Mouse (Mus musculus) CH12.LX (cell line): Measurements from ENCODE around the gene P3h3. TPM values are rescaled to one million over a fixed set of nuclear protein-coding genes. Genes with fewer than 3 reads are reported as not detected.

Source experiments
- DNase-seq: peaks from one replicate; pipeline ENCODE4 v3.0.0-alpha.2; 2013; ENCODE audit errors: extremely low read depth
- H3K27ac ChIP-seq: 2 replicates; pipeline ENCODE4 v1.5.1; 2012; ENCODE audit warnings: low read depth, mild to moderate bottlenecking, control low read depth, moderate library complexity; ENCODE audit not compliant: insufficient read depth
- H3K27me3 ChIP-seq: replicated peaks from 2 replicates; pipeline ENCODE3; 2012; ENCODE audit warnings: inconsistent platforms
- H3K36me3 ChIP-seq, 2 experiments: replicated peaks in 1 of 2; 2 replicates each; pipeline versions ENCODE3 to v1.6.1; 2012; ENCODE audit warnings: inconsistent platforms in 1 of 2, low read length in 1 of 2, mild to moderate bottlenecking in 1 of 2, mixed read lengths in 1 of 2, moderate library complexity in 1 of 2; ENCODE audit not compliant: control insufficient read depth in 1 of 2, insufficient read depth in 1 of 2
- H3K4me1 ChIP-seq, 2 experiments: 2 replicates each; pipeline ENCODE4 v1.6.1; 2012; ENCODE audit warnings: inconsistent platforms in 1 of 2, moderate library complexity in 1 of 2; ENCODE audit not compliant: insufficient read depth in 2 of 2, control insufficient read depth in 1 of 2
- H3K4me2 ChIP-seq: 2 replicates; pipeline ENCODE4 v1.6.1; 2012; ENCODE audit warnings: low read depth, mild to moderate bottlenecking, control low read depth; ENCODE audit not compliant: poor library complexity, insufficient read depth, severe bottlenecking
- H3K4me3 ChIP-seq, 3 experiments: fragments of 150-350 bp in 1 of 3; sonication (generic) in 1 of 3; replicated peaks in 1 of 3; 2 replicates each; pipeline versions ENCODE3 to v1.5.1; 2011 to 2012; ENCODE audit warnings: low read depth in 2 of 3, low read length in 2 of 3, mild to moderate bottlenecking in 2 of 3, moderate library complexity in 2 of 3, control low read depth in 1 of 3, improper control_type of control experiment in 1 of 3, inconsistent platforms in 1 of 3, mixed read lengths in 1 of 3; ENCODE audit not compliant: poor library complexity in 1 of 3
- H3K79me2 ChIP-seq: replicated peaks from 2 replicates; pipeline ENCODE4 v1.6.1; 2012; ENCODE audit warnings: mild to moderate bottlenecking, moderate library complexity; ENCODE audit not compliant: control insufficient read depth, poor library complexity, insufficient read depth, severe bottlenecking; ENCODE audit errors: extremely low read depth
- H3K9ac ChIP-seq: 2 replicates; pipeline ENCODE4 v1.6.1; 2012; ENCODE audit warnings: low read depth, mild to moderate bottlenecking, control low read depth, moderate library complexity; ENCODE audit not compliant: insufficient read depth
- H3K9me3 ChIP-seq: replicated peaks from 2 replicates; pipeline ENCODE3; 2012; ENCODE audit warnings: low read length, inconsistent platforms, mixed read lengths
- BHLHE40 ChIP-seq: IDR thresholded peaks from 2 replicates; pipeline ENCODE4 v1.6.1; 2011; ENCODE audit warnings: mild to moderate bottlenecking, low read depth, low read length, improper control_type of control experiment
- CHD1 ChIP-seq: IDR thresholded peaks from 2 replicates; pipeline ENCODE4 v1.6.1; 2012; ENCODE audit warnings: low read depth, low read length, improper control_type of control experiment, inconsistent platforms
- CHD2 ChIP-seq: IDR thresholded peaks from 2 replicates; pipeline ENCODE4 v1.6.1; 2011; ENCODE audit warnings: low read length, improper control_type of control experiment
- CTCF ChIP-seq, 2 experiments: IDR thresholded peaks in 1 of 2; conservative IDR thresholded peaks in 1 of 2; 2 replicates each; pipeline ENCODE4 v1.5.1; 2011 to 2012; ENCODE audit warnings: low read depth in 2 of 2, low read length in 2 of 2, improper control_type of control experiment in 1 of 2, inconsistent platforms in 1 of 2, mild to moderate bottlenecking in 1 of 2, moderate library complexity in 1 of 2
- ELF1 ChIP-seq: IDR thresholded peaks from 2 replicates; pipeline ENCODE4 v1.6.1; 2014; ENCODE audit warnings: low read depth, mild to moderate bottlenecking, inconsistent platforms, low read length, improper control_type of control experiment
- ETS1 ChIP-seq: conservative IDR thresholded peaks from 2 replicates; pipeline ENCODE4 v1.6.1; 2012; ENCODE audit warnings: low read depth, mild to moderate bottlenecking, inconsistent platforms, low read length, improper control_type of control experiment, moderate library complexity
- GABPA ChIP-seq: IDR thresholded peaks from 2 replicates; pipeline ENCODE4 v1.6.1; 2012; ENCODE audit warnings: low read depth, low read length, improper control_type of control experiment, inconsistent platforms; ENCODE audit not compliant: insufficient replicate concordance
- HCFC1 ChIP-seq: IDR thresholded peaks from 2 replicates; pipeline ENCODE4 v1.6.1; 2012; ENCODE audit warnings: low read depth, mild to moderate bottlenecking, inconsistent platforms, low read length, improper control_type of control experiment
- IRF4 ChIP-seq: IDR thresholded peaks from 2 replicates; pipeline ENCODE4 v1.6.1; 2014; ENCODE audit warnings: low read depth, mild to moderate bottlenecking, inconsistent platforms, low read length, improper control_type of control experiment
- JUN ChIP-seq: IDR thresholded peaks from 2 replicates; pipeline ENCODE4 v1.6.1; 2011; ENCODE audit warnings: low read depth, mild to moderate bottlenecking, low read length, improper control_type of control experiment, moderate library complexity; ENCODE audit not compliant: insufficient read depth
- MAFK ChIP-seq: IDR thresholded peaks from 2 replicates; pipeline ENCODE4 v1.6.1; 2011; ENCODE audit warnings: low read length, improper control_type of control experiment; ENCODE audit not compliant: insufficient replicate concordance
- MXI1 ChIP-seq: IDR thresholded peaks from 2 replicates; pipeline ENCODE4 v1.6.1; 2011; ENCODE audit warnings: mild to moderate bottlenecking, low read depth, low read length, improper control_type of control experiment
- MYC ChIP-seq: IDR thresholded peaks from 2 replicates; pipeline ENCODE4 v1.6.1; 2011; ENCODE audit warnings: low read depth, mild to moderate bottlenecking, improper control_type of control experiment, low read length
- NRF1 ChIP-seq: IDR thresholded peaks from 2 replicates; pipeline ENCODE4 v1.6.1; 2014; ENCODE audit warnings: low read depth, mild to moderate bottlenecking, inconsistent platforms, low read length, improper control_type of control experiment, moderate library complexity
- PAX5 ChIP-seq: IDR thresholded peaks from 2 replicates; pipeline ENCODE4 v1.6.1; 2012; ENCODE audit warnings: low read length, inconsistent platforms, mixed read lengths
- POLR2A ChIP-seq: IDR thresholded peaks from 2 replicates; pipeline ENCODE4 v1.6.1; 2011; ENCODE audit warnings: low read depth, mild to moderate bottlenecking, improper control_type of control experiment, low read length
- RCOR1 ChIP-seq: conservative IDR thresholded peaks from 2 replicates; pipeline ENCODE4 v1.6.1; 2012; ENCODE audit warnings: low read depth, mild to moderate bottlenecking, inconsistent platforms, low read length, improper control_type of control experiment
- SMC3 ChIP-seq: IDR thresholded peaks from 2 replicates; pipeline ENCODE4 v1.6.1; 2011; ENCODE audit warnings: low read depth, low read length, improper control_type of control experiment
- TBP ChIP-seq: conservative IDR thresholded peaks from 2 replicates; pipeline ENCODE4 v1.6.1; 2011; ENCODE audit warnings: low read depth, low read length, improper control_type of control experiment
- UBTF ChIP-seq: IDR thresholded peaks from 2 replicates; pipeline ENCODE4 v1.6.1; 2012; ENCODE audit warnings: low read depth, mild to moderate bottlenecking, inconsistent platforms, low read length, improper control_type of control experiment, moderate library complexity
- USF1 ChIP-seq: IDR thresholded peaks from 2 replicates; pipeline ENCODE4 v1.6.1; 2014; ENCODE audit warnings: low read depth, mild to moderate bottlenecking, inconsistent platforms, low read length, improper control_type of control experiment
- USF2 ChIP-seq: conservative IDR thresholded peaks from 2 replicates; pipeline ENCODE4 v1.6.1; 2011; ENCODE audit warnings: low read depth, low read length, improper control_type of control experiment
- ZC3H11A ChIP-seq: IDR thresholded peaks from 2 replicates; pipeline ENCODE4 v1.6.1; 2012; ENCODE audit warnings: low read depth, mild to moderate bottlenecking, inconsistent platforms, low read length, improper control_type of control experiment
- ZMIZ1 ChIP-seq: IDR thresholded peaks from 2 replicates; pipeline ENCODE4 v1.6.1; 2012; ENCODE audit warnings: low read depth, mild to moderate bottlenecking, inconsistent platforms, low read length, improper control_type of control experiment
- ZNF384 ChIP-seq: IDR thresholded peaks from 2 replicates; pipeline ENCODE4 v1.6.1; 2012; ENCODE audit warnings: low read depth, low read length, improper control_type of control experiment, inconsistent platforms
- dilution Hi-C: fragments of 300-500 bp; cut with MboI; formaldehyde crosslinking; loops from 2 replicates; pipeline ENCODE4 v1.14.3; 2020; ENCODE audit warnings: low sequenced_read_pairs; ENCODE audit not compliant: extremely low pct_unique_long_range_greater_than_20kb, extremely low pct_ligation_motif_present
- in situ Hi-C: fragments of 300-500 bp; cut with MboI; formaldehyde crosslinking; loops from 3 replicates; pipeline ENCODE4 v1.14.3; 2019; ENCODE audit warnings: low sequenced_read_pairs, low pct_ligation_motif_present, low pct_unique_long_range_greater_than_20kb, mixed read lengths
- polyA plus RNA-seq: library from polyadenylated mRNA; unstranded; fragments of >175 nt; gene quantifications from 2 replicates; pipeline ENCODE4 v1.2.1, GENCODE M21; 2012; ENCODE audit warnings: low read depth; ENCODE audit not compliant: insufficient read length
- total RNA-seq, 2 experiments: library from RNA; depleted of rRNA; stranded (reverse); fragments of 300-350 nt in 1 of 2; fragments of >200 nt in 1 of 2; gene quantifications; 2 replicates each; pipeline ENCODE4 v1.2.3; 2012 to 2014

Gene P3h3
- total and polyA plus RNA-seq, 3 experiments, result 0.31 to 0.34 TPM; not detected in 1

DNA sequence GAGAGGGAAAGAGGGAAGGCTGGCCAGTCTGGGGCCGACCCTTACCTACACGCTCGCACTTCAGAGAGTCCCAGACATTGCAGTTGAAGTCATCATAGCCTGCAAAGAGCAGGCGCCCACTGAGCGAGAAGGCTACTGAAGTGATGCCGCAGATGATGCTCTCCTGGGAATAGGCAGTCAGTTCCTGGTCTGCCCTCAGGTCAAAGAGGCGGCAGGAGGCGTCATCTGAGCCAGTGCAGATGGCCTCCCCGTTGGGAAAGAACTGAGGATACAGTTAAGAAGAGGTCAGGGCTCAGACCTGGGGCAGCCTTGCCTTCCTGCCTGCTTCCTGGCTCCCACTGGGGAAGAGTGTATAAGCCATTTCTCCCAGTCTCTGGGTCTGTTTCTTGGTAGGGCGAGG, 22.0 kb downstream of the P3h3 start:
- peaks cover 11 to 75% of the 10 kb centered on the region in 2 experiments for H3K4me1 ChIP-seq
- no peak for TF ChIP-seq RCOR1
- TF ChIP-seq MYC, result no peak
- TF ChIP-seq POLR2A, result 0 out of 2 replicates have a peak, but pooled peaks have one; percentile 13
- TF ChIP-seq, all 38 proteins: peak for 1
- no peak for DNase-seq
- H3K36me3 ChIP-seq, result peaks cover 33 to 70% of the 10 kb centered on the region in 2 experiments
- dilution Hi-C loops (no loop called here), in situ Hi-C loops (no loop called here)
- no peak overlapping the region for H3K9ac ChIP-seq
- no peak overlapping the region for H3K27ac ChIP-seq
- no peak overlapping the region for H3K4me3 ChIP-seq
- H3K9me3 ChIP-seq, result no peaks in the 10 kb centered on the region
- peaks cover 4% of the 10 kb centered on the region for H3K79me2 ChIP-seq
- no peaks in the 10 kb centered on the region for H3K27me3 ChIP-seq
- H3K4me2 ChIP-seq, result no peak overlapping the region

- no peak overlapping the region for H3K4me2 ChIP-seq
- H3K27me3 ChIP-seq, result no peaks in the 10 kb centered on the region
- in situ Hi-C loops (no loop called here), dilution Hi-C loops (no loop called here)
- H3K27ac ChIP-seq, result no peak overlapping the region
- no peak overlapping the region for H3K4me3 ChIP-seq
- H3K9me3 ChIP-seq, result no peaks in the 10 kb centered on the region
- TF ChIP-seq SMC3, result no peak
- no peak for TF ChIP-seq IRF4
- TF ChIP-seq GABPA, result no peak
- 0 out of 2 replicates have a peak, but pooled peaks have one; percentile 2 for TF ChIP-seq POLR2A
- no peak for TF ChIP-seq USF2
- TF ChIP-seq MXI1, result no peak
- no peak for TF ChIP-seq CHD2
- no peak for TF ChIP-seq JUN
- H3K36me3 ChIP-seq, result peaks cover 33 to 70% of the 10 kb centered on the region in 2 experiments
- H3K79me2 ChIP-seq, result peaks cover 8% of the 10 kb centered on the region
- no peak overlapping the region for H3K9ac ChIP-seq
- peaks cover 3 to 66% of the 10 kb centered on the region in 2 experiments for H3K4me1 ChIP-seq
- DNase-seq, result no peak
Measured at GRCm38 (mm10) chr6:124834512-124835081, 23.0 kb downstream of the P3h3 start.

DNA sequence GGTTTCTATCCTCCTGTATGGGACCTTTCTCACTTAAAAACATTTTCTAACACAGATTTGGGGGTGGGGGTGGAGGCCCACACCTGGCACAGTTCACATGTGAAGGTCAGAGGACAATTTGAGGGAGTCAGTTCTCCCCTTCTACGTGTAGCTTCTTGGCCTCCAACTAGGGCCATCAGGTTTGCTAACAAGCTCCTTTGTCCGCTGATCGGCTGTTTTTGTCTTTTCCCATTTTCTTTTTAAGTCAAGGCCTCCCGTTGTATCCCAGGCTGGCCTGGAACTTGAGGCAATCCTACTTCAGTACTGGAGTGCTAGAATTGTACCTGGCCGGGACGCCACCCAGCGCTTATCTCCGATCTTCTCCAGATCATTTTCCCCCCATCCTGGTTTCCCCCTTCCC, 25.9 kb downstream of the P3h3 start:
- no peak overlapping the region for H3K4me2 ChIP-seq
- H3K4me3 ChIP-seq, result no peak overlapping the region
- TF ChIP-seq BHLHE40 (no peak), TBP (no peak), ZMIZ1 (no peak), USF1 (no peak), NRF1 (no peak), SMC3 (no peak), ZNF384 (no peak), PAX5 (no peak), ELF1 (no peak), MAFK (no peak), ZC3H11A (no peak), CHD1 (no peak), IRF4 (no peak), HCFC1 (no peak), UBTF (no peak), MXI1 (no peak), ETS1 (no peak), CHD2 (no peak), CTCF (conservative IDR thresholded peaks at IDR 0.05 in 1 of 2, IDR thresholded peaks at IDR 0.05 in 1 of 2; ENCODE audit: low read depth in 2 of 2, low read length in 2 of 2) (no peak)
- TF ChIP-seq, all 38 proteins: peak for 0
- H3K9ac ChIP-seq, result no peak overlapping the region
- DNase-seq, result no peak
- no peaks in the 10 kb centered on the region for H3K27me3 ChIP-seq
- H3K79me2 ChIP-seq, result peaks cover 25% of the 10 kb centered on the region
- in situ Hi-C loops (no loop called here), dilution Hi-C loops (no loop called here)
- H3K4me1 ChIP-seq, result peaks cover 3 to 58% of the 10 kb centered on the region in 2 experiments
- H3K36me3 ChIP-seq, result peaks cover 36 to 65% of the 10 kb centered on the region in 2 experiments
- no peaks in the 10 kb centered on the region for H3K9me3 ChIP-seq
- no peak overlapping the region for H3K27ac ChIP-seq
